ENCODE assay signal across 8 mouse cellular contexts in genomic region chr5:140061296-140061879, GRCm38 (mm10).
DNase-seq lines count a peak whose midpoint lies in the region; ATAC-seq lines count a peak whose summit lies in the region.

No protein-coding gene starts in this region.

- no peak overlapping the region for H3K4me2 ChIP-seq in hindbrain, embryonic 15.5 days
- H3K4me2 ChIP-seq in hindbrain, embryonic 12.5 days (replicated peaks) = no peak overlapping the region

- peak; percentile 60; the same call in 1 of the 2 replicates for ATAC-seq in hindbrain, embryonic 15.5 days (ENCODE audit: low FRiP score, low read depth)
- no peak for ATAC-seq in hindbrain, embryonic 12.5 days (ENCODE audit: low FRiP score)

- H3K27ac ChIP-seq in hindbrain, embryonic 15.5 days (replicated peaks) = no peak overlapping the region
- no peak overlapping the region for H3K27ac ChIP-seq in hindbrain, embryonic 12.5 days

- no peaks in the 10 kb centered on the region for H3K9me3 ChIP-seq in hindbrain, embryonic 15.5 days
- no peaks in the 10 kb centered on the region for H3K9me3 ChIP-seq in hindbrain, embryonic 12.5 days (replicated peaks)

- H3K9ac ChIP-seq in hindbrain, embryonic 15.5 days = no peak overlapping the region
- H3K9ac ChIP-seq in hindbrain, embryonic 12.5 days = no peak overlapping the region

- WGBS in hindbrain, embryonic 15.5 days = 49% methylated on average over 6 of the region's 6 CpGs
- 71% methylated on average over 6 of the region's 6 CpGs for WGBS in hindbrain, embryonic 12.5 days

- H3K36me3 ChIP-seq in hindbrain, embryonic 15.5 days = no peaks in the 10 kb centered on the region
- peaks cover 8% of the 10 kb centered on the region for H3K36me3 ChIP-seq in hindbrain, embryonic 12.5 days

- H3K27me3 ChIP-seq in hindbrain, embryonic 15.5 days = no peaks in the 10 kb centered on the region
- H3K27me3 ChIP-seq in hindbrain, embryonic 12.5 days = no peaks in the 10 kb centered on the region

- no peak overlapping the region for H3K4me3 ChIP-seq in hindbrain, embryonic 15.5 days
- H3K4me3 ChIP-seq in hindbrain, embryonic 12.5 days = no peak overlapping the region

- DNase-seq in NIH3T3 (ENCODE audit: low read depth) = peak; percentile 73
- peak; percentile 35 for DNase-seq in forelimb bud, embryonic 11.5 days (ENCODE audit: low read depth, low spot score)
- peak; percentile 65 to 76 for DNase-seq in layer of hippocampus, postnatal 36 days
- peak; percentile 72 to 75 for DNase-seq in right cerebral cortex, postnatal 36 days (ENCODE audit: low spot score in 2 of 2)
- no peak for DNase-seq in B cell, adult 2 months
- DNase-seq in natural killer cell, adult 2 months (ENCODE audit: low spot score in 2 of 2) = no peak

- peaks cover 4% of the 10 kb centered on the region; the same call in 1 of the 2 replicates for H3K4me1 ChIP-seq in hindbrain, embryonic 15.5 days (replicated peaks)
- H3K4me1 ChIP-seq in hindbrain, embryonic 12.5 days = peaks cover 9% of the 10 kb centered on the region; the same call in 1 of the 2 replicates

Comparison
In these comparisons a context has a peak if more than half of its experiments do, and no peak if none do; other contexts are left out.
1. DNase-seq: peak in NIH3T3 (single experiment), forelimb bud, embryonic 11.5 days (single experiment), layer of hippocampus, postnatal 36 days (2 of 2) and right cerebral cortex, postnatal 36 days (2 of 2); none in B cell, adult 2 months (0 of 2) and natural killer cell, adult 2 months (0 of 2).